Mouse (Mus musculus) left cerebral cortex, postnatal 25 days (tissue): ENCODE results near the gene Itgax. TPM values are rescaled to one million over a fixed set of nuclear protein-coding genes. Genes with fewer than 3 reads are reported as not detected.
"Not testable (repeated sequence)": the region's sequence is repeated elsewhere in the genome, so short reads cannot be mapped to it uniquely, and the experiment has no call there.

Source experiments
- DNase-seq, 2 experiments: peaks; one replicate each; pipeline ENCODE4 v3.0.0; 2022; ENCODE audit warnings: low spot score in 2 of 2, mixed read lengths in 1 of 2
- intact Hi-C: fragments of 180-260 bp; cut with DNase I; formaldehyde crosslinking; loops from one replicate; pipeline ENCODE4 v1.15.1; 2025
- total RNA-seq, 2 experiments: library from RNA; stranded (reverse); gene quantifications; 2 replicates each; pipeline ENCODE4 v1.2.3; 2021

Itgax gene
- total RNA-seq, 2 experiments from 2014 or later, result 0.23 TPM; not detected in 1

DNA sequence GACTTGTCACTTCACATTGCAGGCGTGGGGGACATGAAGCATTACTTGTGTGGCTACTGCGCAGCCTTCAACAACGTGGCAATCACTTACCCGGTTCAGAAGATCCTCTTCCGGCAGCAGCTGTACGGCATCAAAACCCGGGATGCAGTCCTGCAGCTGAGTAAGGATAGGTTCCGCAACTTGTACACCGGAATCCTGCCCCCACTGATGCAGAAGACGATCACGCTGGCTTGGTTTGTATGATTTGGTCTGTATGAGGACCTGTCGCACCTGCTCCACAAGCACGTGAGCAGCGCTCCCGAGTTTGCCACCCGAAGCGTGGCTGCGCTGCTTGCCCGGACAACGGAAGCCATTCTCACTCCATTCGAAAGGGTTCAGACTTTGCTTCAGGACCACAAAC is 24.7 kb downstream of the Itgax start, which contains the start of gene Itgad:
Gene Itgad, plus strand, starts transcription at position 301 of the 400 bp plus-strand sequence.
- DNase-seq, result no peak
- intact Hi-C loops, result no loop called here

DNA sequence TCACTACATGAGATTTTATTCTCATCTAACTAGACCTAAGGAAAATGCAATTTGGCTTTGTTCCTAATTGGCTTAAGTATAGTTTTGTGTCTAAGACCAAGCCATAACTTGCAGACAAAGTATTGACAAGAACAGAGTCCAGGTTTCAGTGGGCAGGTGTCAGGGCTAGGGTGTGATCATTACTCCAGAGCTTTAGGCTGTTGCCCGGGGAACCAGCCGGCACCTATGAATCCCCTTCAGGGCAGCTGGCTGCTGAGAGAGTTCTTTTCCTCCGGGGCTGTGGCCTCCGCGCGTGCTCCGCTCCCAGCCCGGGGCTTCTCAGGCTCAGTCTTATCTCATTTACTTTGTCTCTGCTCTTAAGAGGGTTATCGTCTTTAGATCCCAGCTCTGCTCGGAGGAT is 25.6 kb downstream of the Itgax start:
- no peak for DNase-seq
- intact Hi-C loops, result no loop called here

DNA sequence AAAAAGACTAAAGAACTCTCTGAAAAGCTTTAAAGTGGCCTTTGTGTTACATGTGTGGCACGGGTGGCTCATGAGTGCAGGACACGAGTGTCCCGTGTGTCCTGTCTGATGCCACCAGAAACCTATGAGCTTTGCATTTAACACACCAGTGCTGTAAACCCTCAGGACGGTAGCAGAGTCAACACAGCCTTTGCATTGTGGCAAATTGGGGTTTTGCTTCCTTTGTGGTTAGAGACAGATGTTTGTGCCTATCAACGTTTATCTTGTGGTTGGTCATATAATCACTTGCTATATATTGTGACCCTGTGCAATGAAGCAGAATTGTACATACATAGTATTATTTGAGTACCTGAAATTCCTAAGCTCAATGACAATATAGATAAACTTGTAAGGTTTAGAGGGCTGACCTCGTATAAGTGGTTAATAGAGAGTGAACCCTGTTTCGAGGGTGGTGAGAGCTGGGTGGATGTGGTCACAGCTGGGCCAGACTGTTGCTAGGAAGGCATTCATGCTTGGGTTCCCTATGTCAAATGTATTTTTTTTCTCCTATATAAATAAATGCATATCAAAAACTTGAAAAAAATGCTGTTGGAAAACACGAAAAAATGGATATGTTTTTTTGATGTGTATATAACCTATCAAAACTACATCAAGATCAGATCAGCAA is 29.5 kb downstream of the Itgax start:
- intact Hi-C loops, DNase-seq: not testable (repeated sequence)

- intact Hi-C loops, result loop anchor here (1.0 kb wide), 1 partner anchor 14 kb away; no protein-coding TSS in a partner anchor
- peak in 1 of 2 experiments; percentile 51 for DNase-seq
Measured at GRCm38 (mm10) chr7:128164001-128164400, 34.7 kb downstream of the Itgax start.

DNA sequence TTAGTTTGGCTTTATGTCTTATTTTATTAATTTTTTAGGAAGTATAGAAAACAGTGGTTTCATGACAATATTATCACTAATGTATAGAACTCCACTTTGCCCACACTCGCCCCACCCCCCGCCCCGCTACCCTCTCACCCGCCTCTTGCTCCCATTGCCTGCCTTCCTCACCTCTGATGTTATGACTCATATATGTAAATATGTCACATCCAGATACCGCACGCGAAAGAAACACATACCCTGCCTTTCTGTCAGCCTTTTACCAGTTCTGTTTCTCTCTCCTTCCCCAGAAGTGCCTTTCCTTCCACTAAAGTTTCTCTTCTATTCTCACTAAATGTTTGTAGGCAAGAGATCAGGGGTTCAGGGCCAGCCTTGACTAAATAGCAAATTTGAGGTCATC is 37.0 kb downstream of the Itgax start:
- intact Hi-C loops, result no loop called here
- no peak for DNase-seq

GRCm38 (mm10) chr7:128169996-128170395 is 40.6 kb downstream of the Itgax start:
- intact Hi-C loops, result no loop called here

GRCm38 (mm10) chr7:128178385-128178784 is 49.0 kb downstream of the Itgax start:
- intact Hi-C loops, result loop anchor here (1.0 kb wide), 1 partner anchor 14 kb away; no protein-coding TSS in a partner anchor
- peak; percentile 26 to 92 for DNase-seq

More at GRCm38 (mm10) chr7:128169996-128170395, 40.6 kb downstream of the Itgax start:
- no peak for DNase-seq

GRCm38 (mm10) chr7:128180126-128180525 is 50.8 kb downstream of the Itgax start:
- intact Hi-C loops, result no loop called here

GRCm38 (mm10) chr7:128180546-128180945 is 51.2 kb downstream of the Itgax start:
- intact Hi-C loops, result no loop called here

More at GRCm38 (mm10) chr7:128180126-128180525, 50.8 kb downstream of the Itgax start:
- DNase-seq, result peak in 1 of 2 experiments; percentile 6

GRCm38 (mm10) chr7:128181691-128182090 is 52.3 kb downstream of the Itgax start:
- DNase-seq, result no peak
- intact Hi-C loops, result no loop called here

More at GRCm38 (mm10) chr7:128180546-128180945, 51.2 kb downstream of the Itgax start:
- peak in 1 of 2 experiments; percentile 9 for DNase-seq

Other genes starting within 250 kb of the Itgax start
- gene Prss53, start 238.6 kb upstream of the Itgax start, total RNA-seq, result 1 to 10 TPM; 1.7 to 1.9 TPM
- not detected for gene Gm21974, start 234.1 kb upstream of the Itgax start, total RNA-seq
- gene Vkorc1, start 233.9 kb upstream of the Itgax start, total RNA-seq, result 10 to 100 TPM; 22.9 to 26.0 TPM
- 10 to 100 TPM; 33.7 to 37.6 TPM for gene Bckdk, start 225.5 kb upstream of the Itgax start, total RNA-seq
- gene Kat8, start 217.0 kb upstream of the Itgax start, total RNA-seq, result 10 to 100 TPM; 28.6 to 28.7 TPM
- under 1 TPM in 1 of 2 experiments, not detected in 1; 0.64 TPM for gene Prss8, start 199.4 kb upstream of the Itgax start, total RNA-seq
- 1 to 10 TPM; 8.0 to 9.3 TPM for gene Prss36, start 182.8 kb upstream of the Itgax start, total RNA-seq
- gene Fus, start 162.1 kb upstream of the Itgax start, total RNA-seq, result 100 to 1,000 TPM; 270 to 316 TPM
- 1 to 10 TPM; 2.3 to 4.0 TPM for gene Pycard, start 135.7 kb upstream of the Itgax start, total RNA-seq
- gene Trim72, start 125.6 kb upstream of the Itgax start, total RNA-seq, result 1 to 10 TPM; 1.1 to 1.5 TPM
- 10 to 100 TPM; 10.8 to 11.2 TPM for gene Itgam, start 66.9 kb upstream of the Itgax start, total RNA-seq
- not detected for gene Gm49368, start 66.9 kb upstream of the Itgax start, total RNA-seq
- gene Itgad, start 24.8 kb downstream of the Itgax start, total RNA-seq, result under 1 TPM in 1 of 2 experiments, not detected in 1; 0.62 TPM
- gene Cox6a2, start 76.8 kb downstream of the Itgax start, total RNA-seq, result 10 to 100 TPM in 1 of 2 experiments, 1 to 10 TPM in 1; 8.2 to 11.2 TPM
- 10 to 100 TPM; 13.0 to 13.4 TPM for gene Armc5, start 107.8 kb downstream of the Itgax start, total RNA-seq
- gene 9130023H24Rik, start 108.5 kb downstream of the Itgax start, total RNA-seq, result 1 to 10 TPM; 3.3 to 3.9 TPM
- gene Tgfb1i1, start 117.3 kb downstream of the Itgax start, total RNA-seq, result 10 to 100 TPM; 18.6 to 22.6 TPM
- gene Slc5a2, start 136.1 kb downstream of the Itgax start, total RNA-seq, result not detected
- gene BC017158, start 168.6 kb downstream of the Itgax start, total RNA-seq, result 10 to 100 TPM; 20.8 to 26.7 TPM